In genomic region chr1:133091483-133091882, GRCm38 (mm10) we compare ENCODE assay signal across 27 mouse cellular contexts. TPM values are rescaled to one million over a fixed set of nuclear protein-coding genes. Genes with fewer than 3 reads are reported as not detected.
DNase-seq lines count a peak whose midpoint lies in the region; ATAC-seq lines count a peak whose summit lies in the region.
"Had no signal": no experiment of that assay in that cellular context is flagged by ENCODE, and none has a peak within 500 bp of the region (broad histone marks: within the 10 kb centered on the region; RNA-seq: fewer than 3 reads in every experiment).

No protein-coding gene starts in this region.

- H3K4me3 ChIP-seq in kidney, embryonic 16.5 days (ENCODE audit: low read length): no peak overlapping the region
- H3K4me3 ChIP-seq in lung, embryonic 16.5 days (ENCODE audit: low read length): no peak overlapping the region
- H3K4me3 ChIP-seq: forebrain, embryonic 12.5 days; heart, embryonic 10.5 days; hindbrain, embryonic 15.5 days; intestine, embryonic 15.5 days; layer of hippocampus, adult 2 months; limb, embryonic 12.5 days; liver, embryonic 12.5 days; myocyte; neural tube, embryonic 13.5 days had no signal

- ATAC-seq in kidney, embryonic 16.5 days (ENCODE audit: low FRiP score, low TSS enrichment): no peak
- ATAC-seq in lung, embryonic 16.5 days (ENCODE audit: low read depth): peak; percentile 74
- ATAC-seq: liver, embryonic 12.5 days; midbrain, embryonic 16.5 days; Patski had no signal

- WGBS in kidney, embryonic 16.5 days: 78% methylated on average over 8 of the region's 8 CpGs
- 63% methylated on average over 8 of the region's 8 CpGs for WGBS in lung, embryonic 16.5 days

- H3K9me3 ChIP-seq in kidney, embryonic 16.5 days (ENCODE audit: low read length): no peaks in the 10 kb centered on the region
- H3K9me3 ChIP-seq in lung, embryonic 16.5 days (ENCODE audit: control insufficient read depth, low read length): no peaks in the 10 kb centered on the region
- H3K9me3 ChIP-seq: forebrain, embryonic 12.5 days; G1E; heart, embryonic 10.5 days; hindbrain, embryonic 15.5 days; intestine, embryonic 15.5 days; limb, embryonic 12.5 days; liver, embryonic 12.5 days; neural tube, embryonic 13.5 days had no signal

- DNase-seq in kidney, adult 11 months: no peak
- DNase-seq in lung, postnatal 4 days: peak; percentile 71 to 89
- no peak for DNase-seq in frontal cortex, postnatal 14 days (ENCODE audit: low spot score in 2 of 2)
- DNase-seq in liver: no peak
- DNase-seq in thymus, adult 18-20 months: no peak
- DNase-seq: B cell, adult 2 months; cerebellum, adult 11 months; cerebellum, postnatal 10 days; kidney, postnatal 10 days; retina, postnatal 1 day; right cerebral cortex, postnatal 25 days had no signal

- 0 out of 2 replicates have a peak, but pooled peaks cover 5% of the 10 kb centered on the region for H3K4me1 ChIP-seq in kidney, embryonic 16.5 days (ENCODE audit: insufficient read depth, low read length)
- H3K4me1 ChIP-seq in lung, embryonic 16.5 days (replicated peaks; ENCODE audit: control insufficient read depth, insufficient read depth, low read length): peaks cover 9% of the 10 kb centered on the region; the same call in 1 of the 2 replicates

- H3K27me3 ChIP-seq in kidney, embryonic 16.5 days (ENCODE audit: insufficient read depth, low read length): no peaks in the 10 kb centered on the region
- no peaks in the 10 kb centered on the region for H3K27me3 ChIP-seq in lung, embryonic 16.5 days (ENCODE audit: control insufficient read depth, insufficient read depth, low read depth, low read length)
- H3K27me3 ChIP-seq: CH12.LX; forebrain, embryonic 12.5 days; hindbrain, embryonic 15.5 days; intestine, embryonic 15.5 days; limb, embryonic 12.5 days; liver, embryonic 12.5 days; neural tube, embryonic 13.5 days; Patski had no signal

- peak overlapping the region; percentile 65; the same call in 1 of the 2 replicates for H3K27ac ChIP-seq in kidney, embryonic 16.5 days (ENCODE audit: low read length)
- H3K27ac ChIP-seq in lung, embryonic 16.5 days (ENCODE audit: low read length): peak overlapping the region; percentile 95
- H3K27ac ChIP-seq: forebrain, embryonic 12.5 days; heart, embryonic 10.5 days; hindbrain, embryonic 15.5 days; layer of hippocampus, adult 2 months; limb, embryonic 12.5 days; liver, embryonic 12.5 days; macrophage; neural tube, embryonic 13.5 days had no signal

- no peak overlapping the region for H3K9ac ChIP-seq in kidney, embryonic 16.5 days (replicated peaks; ENCODE audit: low read length)
- H3K9ac ChIP-seq in lung, embryonic 16.5 days (ENCODE audit: low read length): no peak overlapping the region
- H3K9ac ChIP-seq: forebrain, embryonic 12.5 days; hindbrain, embryonic 15.5 days; intestine, embryonic 15.5 days; limb, embryonic 12.5 days; liver, embryonic 12.5 days; neural tube, embryonic 13.5 days had no signal

- H3K4me2 ChIP-seq in kidney, embryonic 16.5 days (replicated peaks; ENCODE audit: low read depth, low read length): no peak overlapping the region
- H3K4me2 ChIP-seq in lung, embryonic 16.5 days (ENCODE audit: low read depth, low read length): 0 out of 2 replicates have a peak overlapping the region, but pooled peaks have one; percentile 23
- H3K4me2 ChIP-seq: forebrain, embryonic 12.5 days; hindbrain, embryonic 15.5 days; limb, embryonic 12.5 days; liver, embryonic 12.5 days; neural tube, embryonic 13.5 days had no signal

- H3K36me3 ChIP-seq in kidney, embryonic 16.5 days (ENCODE audit: insufficient read depth, low read length): peaks cover 22% of the 10 kb centered on the region; the same call in 1 of the 2 replicates
- no peaks in the 10 kb centered on the region; the same call in 1 of the 2 replicates for H3K36me3 ChIP-seq in lung, embryonic 16.5 days (ENCODE audit: control insufficient read depth, insufficient read depth, low read length)
- H3K36me3 ChIP-seq: G1E had no signal

RNA-seq across cellular contexts. Expression of gene Ppp1r15b, which starts 39.5 kb away (rescaled TPM):
- polyA plus RNA-seq in kidney, embryonic 16.5 days (2015; fragmentation: Nextera tagmentation; extraction: Ambion mirVana): 45.7 and 47.7 TPM in 2 replicates
- polyA plus RNA-seq in lung, embryonic 16.5 days (2015; fragmentation: Nextera tagmentation; extraction: Ambion mirVana): 39.0 and 42.5 TPM in 2 replicates

RNA-seq across cellular contexts. Expression of gene Pik3c2b, which starts 46.0 kb away (rescaled TPM):
- polyA plus RNA-seq in kidney, embryonic 16.5 days (2015; fragmentation: Nextera tagmentation; extraction: Ambion mirVana): 5.1 and 5.8 TPM in 2 replicates
- 5.3 and 6.2 TPM in 2 replicates for polyA plus RNA-seq in lung, embryonic 16.5 days (2015; fragmentation: Nextera tagmentation; extraction: Ambion mirVana)
- polyA plus RNA-seq: G1E had no signal

Comparison
In these comparisons a context has a peak if more than half of its experiments do, and no peak if none do; other contexts are left out.
1. DNase-seq: peak in lung, postnatal 4 days (2 of 2); none in kidney, adult 11 months (single experiment), frontal cortex, postnatal 14 days (0 of 2), liver (single experiment) and thymus, adult 18-20 months (0 of 2).